Mouse (Mus musculus): ENCODE results near the gene Prpsap1.

Gene Prpsap1

DNA sequence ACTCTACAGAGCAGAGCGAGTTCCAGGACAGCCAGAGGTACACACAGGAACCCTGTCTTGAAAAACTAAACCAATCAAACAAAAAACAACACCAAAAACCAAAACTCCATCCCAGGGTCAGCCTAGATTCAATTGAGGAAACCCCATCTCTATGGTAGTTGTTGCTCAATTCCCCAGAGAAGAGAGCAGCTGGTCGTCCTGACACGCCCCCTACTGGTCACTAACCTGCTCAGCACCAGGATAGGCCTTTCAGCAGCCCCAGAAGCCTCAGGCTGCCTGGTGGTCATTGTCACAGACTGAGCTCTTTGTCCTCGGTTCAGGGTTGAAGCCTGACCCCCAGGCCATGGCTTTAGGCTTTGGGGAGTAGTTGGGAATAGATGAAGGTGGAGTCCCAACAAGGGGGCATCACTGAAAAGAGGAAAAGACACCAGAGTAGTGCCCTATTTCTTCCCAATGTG lies at the start of gene Prpsap1:
Prpsap1 (minus strand) TSS at position 408 of the 458 bp plus-strand sequence.
- no peak for DNase-seq (ENCODE audit: low read depth, low spot score)

DNA sequence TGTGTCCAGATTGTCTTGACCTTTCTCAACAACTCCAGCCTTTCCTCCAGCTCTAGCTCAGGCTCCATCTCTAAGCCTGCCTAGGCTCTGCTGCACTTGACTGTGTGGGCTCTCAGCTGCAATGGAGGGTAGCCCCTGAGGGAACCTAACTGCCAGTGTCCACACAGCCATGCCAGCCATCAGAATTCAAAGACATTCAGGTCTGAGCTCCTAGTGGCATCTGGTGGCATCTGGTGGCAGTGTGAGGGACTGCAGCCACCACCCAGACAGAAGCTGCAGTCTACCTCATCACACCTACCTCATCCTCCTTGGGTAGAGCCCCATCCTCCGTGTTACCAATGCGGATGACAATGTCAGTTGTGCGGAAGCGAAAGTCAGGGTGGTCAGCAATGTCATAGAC lies 49.1 kb upstream of the Prpsap1 start:
- DNase-seq (ENCODE audit: low read depth, low spot score) = no peak

DNA sequence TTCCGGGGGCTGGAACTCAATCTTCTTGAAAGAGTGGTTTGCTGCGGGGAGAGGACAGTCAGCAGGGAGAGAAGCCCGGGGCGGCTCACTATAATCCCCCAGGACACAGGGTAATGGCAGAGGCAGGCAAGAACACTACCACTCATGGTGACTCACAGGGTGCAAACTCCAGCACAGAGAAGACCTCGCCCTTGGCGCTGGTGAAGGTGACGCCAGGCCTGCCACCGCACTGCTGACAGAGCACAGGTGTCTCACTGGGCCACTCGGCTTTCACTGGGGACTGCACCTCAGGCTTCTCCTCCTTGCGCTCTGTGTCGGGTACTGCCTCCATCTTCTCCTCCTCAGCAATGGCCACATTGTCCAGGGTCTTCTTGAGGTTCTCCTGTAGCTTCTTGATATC lies 47.2 kb upstream of the Prpsap1 start:
- no peak for DNase-seq (ENCODE audit: low read depth, low spot score)

DNA sequence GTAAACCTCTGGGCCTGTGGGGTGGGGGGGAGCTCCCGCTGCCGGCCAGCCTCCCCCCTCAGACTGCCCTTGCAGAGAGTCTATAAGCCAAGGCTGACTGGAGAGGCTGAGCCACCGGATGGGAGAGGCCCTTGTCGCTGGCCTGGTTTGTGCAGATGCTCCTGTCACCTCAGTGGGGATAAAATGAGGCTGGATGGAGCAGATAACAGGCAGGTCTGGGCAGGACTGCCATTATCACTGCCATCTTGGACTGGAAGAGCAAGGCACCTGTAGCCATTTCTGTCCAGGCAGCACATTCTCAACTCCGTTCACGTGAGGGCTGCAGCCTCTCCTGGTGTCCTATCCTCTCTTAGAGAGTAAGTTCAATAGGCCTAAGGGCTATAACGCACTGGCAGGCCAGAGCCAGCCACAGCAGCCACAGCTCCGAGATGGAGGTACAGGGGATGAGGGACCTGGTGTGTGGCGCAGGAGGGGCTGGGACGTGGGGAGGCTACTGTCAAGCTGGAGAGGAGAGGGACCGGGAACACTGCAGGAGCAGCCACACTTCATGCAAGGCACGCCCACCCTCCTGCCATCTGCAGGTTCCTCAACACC lies 44.2 kb upstream of the Prpsap1 start:
- no peak for DNase-seq (ENCODE audit: low read depth, low spot score)

DNA sequence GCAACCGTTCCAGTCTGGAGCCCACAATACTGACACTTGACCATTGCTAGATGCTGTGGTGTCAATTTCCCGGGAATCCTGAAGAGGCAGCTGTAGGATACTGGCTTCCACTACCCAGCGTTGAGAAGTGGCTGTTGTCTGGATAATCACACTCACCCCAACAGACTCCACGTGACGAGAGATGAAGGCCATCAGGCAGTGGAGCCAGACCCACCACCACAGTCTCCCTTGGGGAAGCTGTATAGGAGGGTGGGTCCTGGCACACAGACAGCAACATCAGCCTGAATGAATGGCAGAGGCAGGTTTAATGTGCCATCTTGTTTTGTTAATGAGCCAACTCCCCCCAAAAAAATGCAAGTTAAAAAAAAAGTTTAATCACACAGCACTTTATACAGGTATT lies 43.4 kb upstream of the Prpsap1 start:
- DNase-seq (ENCODE audit: low read depth, low spot score) = no peak

DNA sequence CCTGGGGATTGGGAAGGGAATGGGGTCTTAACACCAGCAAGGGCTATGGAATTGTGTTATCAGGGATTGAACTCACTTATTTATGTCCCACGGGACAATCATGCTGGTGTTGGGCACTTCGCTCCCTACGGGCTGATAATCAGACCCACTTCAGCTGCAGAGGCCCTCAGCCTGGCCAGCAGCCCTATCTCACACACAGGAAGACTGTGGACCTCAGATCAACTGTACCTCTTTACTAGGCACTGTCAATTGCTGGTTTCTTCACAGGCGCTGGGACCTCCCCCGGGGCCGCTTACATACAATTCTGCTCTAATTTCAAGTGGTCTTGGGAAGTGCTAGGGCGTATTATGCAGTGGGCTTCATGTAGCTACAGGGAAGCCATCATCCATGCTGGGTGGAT lies 42.7 kb upstream of the Prpsap1 start:
- no peak for DNase-seq (ENCODE audit: low read depth, low spot score)

DNA sequence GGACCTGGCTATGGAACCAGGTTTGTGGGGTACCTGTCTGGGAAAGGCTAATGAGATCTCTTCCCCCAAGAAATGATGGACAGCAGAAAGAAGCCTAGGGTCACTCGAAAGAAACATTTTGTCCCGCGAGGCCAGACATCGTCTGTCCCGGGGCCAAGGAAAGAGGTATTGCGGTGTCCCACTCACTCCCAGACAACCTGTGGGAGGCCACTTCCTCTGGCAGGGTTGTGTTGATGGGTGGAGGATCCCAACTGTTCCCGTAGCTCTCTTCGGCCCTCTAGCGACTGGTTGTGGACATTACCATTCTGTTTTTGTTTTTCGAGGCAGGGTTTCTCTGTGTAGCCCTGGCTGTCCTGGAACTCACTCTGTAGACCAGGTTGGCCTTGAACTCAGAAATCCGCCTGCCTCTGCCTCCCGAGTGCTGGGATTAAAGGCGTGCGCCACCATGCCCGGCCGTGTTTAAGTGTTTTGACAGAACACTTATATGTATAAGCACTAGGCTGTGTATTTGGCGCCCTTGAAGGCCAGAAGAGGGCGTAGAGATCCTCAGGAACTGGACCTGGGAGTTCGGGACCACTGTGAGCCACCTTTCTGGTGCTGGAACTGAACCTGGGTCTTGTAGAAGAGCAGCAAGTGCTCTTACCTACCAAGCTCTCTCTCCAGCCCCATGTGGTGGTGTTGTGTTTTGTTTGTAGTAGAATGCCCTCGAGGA lies 40.3 kb upstream of the Prpsap1 start:
- DNase-seq (ENCODE audit: low read depth, low spot score) = peak; percentile 26

DNA sequence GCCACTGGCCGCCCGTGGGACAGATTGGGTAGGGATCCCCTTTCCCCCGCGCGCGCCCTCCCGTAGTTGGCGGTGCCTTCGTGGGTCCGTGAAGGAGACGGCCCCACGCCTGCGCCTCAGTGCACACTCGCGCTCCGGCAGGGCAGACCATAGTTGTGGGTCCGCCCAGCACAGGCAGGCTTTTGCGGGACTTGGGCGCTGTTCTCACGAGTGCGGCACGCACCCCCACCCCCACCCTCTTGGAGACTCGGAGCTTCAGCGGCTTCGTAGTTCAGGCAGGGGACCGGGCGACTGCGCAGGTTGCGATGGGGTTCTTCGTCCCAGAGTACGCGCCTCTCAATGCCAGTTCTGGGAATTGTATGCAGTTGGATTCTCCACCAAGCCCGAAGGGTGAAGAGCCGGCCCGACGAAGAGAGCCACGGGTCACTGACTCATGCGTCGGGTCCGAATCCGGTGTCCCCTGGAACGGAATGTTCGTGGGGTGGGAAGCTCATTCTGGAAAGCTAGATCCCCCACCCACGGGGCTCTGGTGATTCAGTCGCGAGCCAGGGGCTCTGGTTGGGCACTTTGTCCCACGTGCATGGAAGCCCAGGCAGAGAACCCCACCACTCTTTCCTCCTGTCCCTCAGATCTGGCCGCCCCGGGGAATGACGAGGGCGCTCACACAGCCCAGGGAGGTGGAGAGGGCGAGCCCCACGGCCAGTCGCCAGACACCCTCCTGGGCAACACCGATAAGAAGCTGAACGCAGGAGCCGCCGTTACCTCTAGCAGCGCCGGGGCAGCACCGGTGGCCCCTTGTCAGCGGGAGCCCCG lies 39.5 kb upstream of the Prpsap1 start:
- no peak for DNase-seq (ENCODE audit: low read depth, low spot score)

DNA sequence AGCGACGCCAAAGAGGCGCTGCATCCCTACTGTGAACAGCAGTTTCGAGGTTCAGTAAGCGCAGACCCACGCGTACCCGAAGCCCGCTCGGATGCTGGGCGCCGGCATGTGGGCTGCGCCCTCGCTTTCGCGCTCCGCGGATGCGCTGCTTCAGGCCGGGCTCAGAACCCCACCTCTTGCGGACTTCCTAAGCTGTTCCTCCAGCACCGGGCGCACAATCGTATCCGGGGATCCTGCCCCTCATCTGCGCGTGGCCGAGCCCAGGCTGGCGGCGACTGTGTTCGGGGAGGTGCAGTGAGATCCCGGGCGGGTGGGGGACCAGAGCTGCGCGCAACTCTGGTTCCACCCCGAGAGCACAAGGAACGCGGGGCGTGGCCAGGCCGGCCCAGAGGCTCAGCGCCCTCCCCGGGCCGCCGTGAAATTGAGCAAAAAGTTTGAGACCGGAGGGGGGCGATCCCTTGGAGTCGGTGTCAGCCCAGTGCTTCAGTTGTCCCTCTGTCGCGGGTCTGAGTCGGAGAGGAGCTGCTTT lies 38.9 kb upstream of the Prpsap1 start:
- no peak for DNase-seq (ENCODE audit: low read depth, low spot score)

DNA sequence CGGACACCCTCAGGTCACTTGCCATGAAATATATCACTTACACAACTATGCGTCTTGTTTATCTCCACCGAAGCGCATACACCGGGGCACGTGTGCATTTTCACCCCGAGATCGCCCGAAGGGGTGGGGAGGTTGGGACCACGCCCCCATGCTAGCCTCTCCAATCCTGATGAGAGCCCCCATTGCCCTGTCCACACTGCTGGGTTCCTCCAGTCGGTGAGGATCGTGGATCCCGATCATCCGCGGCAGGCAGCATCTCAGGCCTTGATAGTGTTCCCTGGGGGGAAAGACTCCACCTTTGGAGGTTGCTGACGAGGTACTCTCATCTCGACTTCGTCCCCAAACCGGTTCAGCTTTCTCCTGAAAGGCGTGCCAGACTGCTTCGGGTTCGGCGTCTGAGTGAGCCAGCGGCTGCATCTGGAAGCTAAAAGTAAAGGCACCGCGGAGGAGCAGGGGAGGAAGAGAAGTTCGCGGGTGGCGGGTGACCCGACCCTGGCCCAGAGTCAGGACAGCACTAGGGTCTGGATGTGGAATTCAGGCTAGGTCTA lies 38.3 kb upstream of the Prpsap1 start:
- DNase-seq (ENCODE audit: low read depth, low spot score) = no peak

DNA sequence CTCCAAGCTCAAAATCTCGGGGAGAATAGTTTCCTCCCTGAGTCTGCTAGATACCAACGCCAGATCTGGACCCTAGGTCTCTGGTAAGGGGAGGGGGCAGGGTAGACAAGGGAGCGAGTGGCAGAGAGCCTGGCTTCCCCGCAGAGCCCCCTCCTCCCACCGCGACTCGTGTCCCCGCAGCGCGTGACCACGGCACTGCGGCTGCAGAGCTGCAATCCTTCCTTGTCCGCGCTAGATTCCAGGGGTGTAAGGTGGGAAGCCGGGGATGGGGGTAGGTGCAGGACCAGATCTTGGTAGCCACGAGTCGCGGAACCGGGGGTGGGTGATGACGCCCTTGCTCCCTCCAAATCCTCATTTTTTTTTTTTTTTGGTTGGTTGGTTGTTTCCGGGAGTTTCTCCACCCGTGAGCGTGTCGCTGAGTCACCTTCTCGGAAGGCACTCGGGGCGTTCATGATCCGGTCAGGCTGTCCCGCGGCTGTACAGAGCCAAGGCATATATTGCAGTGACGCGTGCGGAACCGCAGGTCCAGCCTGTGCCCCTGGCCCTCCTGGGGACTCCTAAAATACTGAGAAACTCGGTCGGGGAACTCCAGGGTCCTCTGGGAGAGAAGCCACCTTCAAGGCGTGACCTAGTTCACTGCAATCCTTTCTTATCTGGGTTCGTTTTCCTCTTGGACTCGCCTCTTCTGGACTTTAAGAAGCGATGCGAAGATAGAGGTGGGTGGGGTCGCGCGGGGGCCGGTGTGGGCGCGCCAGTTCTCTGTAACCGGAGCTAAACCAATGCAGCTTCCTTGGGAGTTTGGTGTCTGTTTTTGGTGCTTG lies 37.6 kb upstream of the Prpsap1 start:
- no peak for DNase-seq (ENCODE audit: low read depth, low spot score)

DNA sequence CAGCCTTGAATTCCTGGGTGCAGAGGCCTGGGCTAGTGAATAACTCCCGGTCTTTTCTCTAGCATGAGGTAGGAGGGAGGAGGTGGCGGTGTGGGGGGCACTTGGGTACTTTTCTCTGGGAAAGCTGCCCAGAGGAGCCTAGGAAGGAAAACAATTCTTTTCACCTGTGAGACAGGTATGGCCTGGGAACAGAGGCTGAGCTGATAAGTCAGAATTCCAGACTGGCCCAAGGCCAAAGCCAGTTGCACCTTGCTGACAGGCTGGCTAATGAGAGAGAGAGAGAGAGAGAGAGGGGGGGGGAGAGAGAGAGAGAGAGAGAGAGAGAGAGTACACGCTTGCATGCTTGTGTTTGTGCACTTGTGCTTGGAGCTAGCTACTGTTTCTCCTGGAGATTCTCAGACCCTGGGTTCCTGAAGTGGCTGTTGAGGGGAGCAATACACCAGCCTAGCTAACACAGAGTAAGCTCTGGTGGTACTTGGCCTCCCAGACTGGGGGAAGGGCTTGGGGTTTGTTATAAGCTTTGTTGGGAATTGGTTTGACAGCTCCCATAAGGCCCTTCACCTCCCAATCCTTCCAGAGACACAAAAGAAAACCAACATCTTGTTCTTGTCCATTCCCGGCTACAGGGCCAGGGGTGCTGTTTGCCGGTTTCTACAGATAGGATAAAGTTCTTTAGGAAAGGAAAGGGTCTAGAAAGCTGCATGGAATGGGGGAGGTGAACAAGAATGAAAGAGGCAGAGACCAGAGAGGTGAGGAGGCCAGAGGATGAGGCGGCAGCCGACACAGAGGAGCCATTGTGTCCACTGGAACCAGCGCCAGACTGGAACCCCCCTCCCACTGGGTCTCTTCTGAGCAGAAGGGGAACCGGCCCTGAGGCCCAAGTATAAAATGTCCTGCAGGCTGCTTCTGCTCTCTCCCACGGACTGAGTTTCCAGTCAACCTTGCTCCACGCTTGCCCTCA lies 36.5 kb upstream of the Prpsap1 start, which contains the start of gene Sphk1:
Sphk1 (plus strand) TSS at position 739 of the 961 bp plus-strand sequence.
- DNase-seq (ENCODE audit: low read depth, low spot score) = no peak

DNA sequence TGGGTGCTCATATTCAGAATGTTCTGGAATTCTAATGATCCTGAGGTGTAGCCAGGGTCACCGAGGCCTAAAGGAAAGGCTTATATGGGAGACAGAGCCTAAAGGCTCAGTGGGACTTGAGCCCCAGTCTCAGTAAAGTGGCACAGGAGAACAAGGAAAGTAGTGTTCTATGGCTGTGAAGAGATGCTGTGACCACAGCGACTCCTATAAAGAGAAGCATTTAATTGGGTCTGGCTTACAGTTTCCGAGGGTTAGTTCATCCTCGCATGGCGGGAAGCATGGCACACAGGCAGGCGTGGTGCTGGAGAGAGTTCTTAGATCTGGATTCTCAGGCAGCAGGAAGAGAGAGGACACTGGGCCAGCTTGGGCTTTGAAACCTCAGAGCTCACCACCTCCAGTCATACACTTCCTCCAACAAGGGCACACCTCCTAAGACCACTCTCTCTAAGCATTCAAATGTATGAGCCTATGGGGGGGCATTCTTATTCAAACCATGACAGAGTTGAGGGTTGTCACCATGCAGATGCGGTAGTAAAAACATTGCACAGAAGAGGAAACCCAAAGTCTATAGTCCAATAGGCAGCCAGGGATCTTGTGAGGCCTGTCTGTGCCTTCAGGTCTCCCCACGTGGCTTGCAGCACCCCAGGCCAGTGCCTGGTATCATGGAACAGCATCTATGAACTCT lies 34.8 kb upstream of the Prpsap1 start:
- no peak for DNase-seq (ENCODE audit: low read depth, low spot score)

DNA sequence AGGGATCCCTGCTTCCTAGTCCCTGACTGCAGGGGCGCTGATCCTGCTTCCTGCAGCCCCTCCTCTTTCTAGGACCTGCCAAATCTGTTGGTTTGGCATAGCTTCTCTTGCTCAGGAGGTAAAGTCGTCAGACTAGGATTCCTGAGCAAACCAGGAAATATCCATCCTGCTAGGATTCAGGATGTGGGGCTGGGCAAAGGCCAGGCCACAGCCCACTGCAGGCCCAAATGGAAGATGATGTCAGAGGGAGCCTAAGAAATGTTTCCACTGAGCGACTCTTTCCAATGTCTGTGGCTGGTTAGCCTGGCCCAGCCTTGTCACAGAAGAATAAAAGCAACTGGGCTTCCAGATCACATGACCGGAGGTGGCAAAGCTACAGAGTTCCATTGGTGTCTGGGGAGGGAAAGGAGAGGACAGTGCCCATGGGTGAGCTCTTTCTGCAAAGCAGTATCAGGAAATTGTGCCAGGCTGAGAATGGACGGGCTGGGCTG lies 29.7 kb upstream of the Prpsap1 start:
- no peak for DNase-seq (ENCODE audit: low read depth, low spot score)

DNA sequence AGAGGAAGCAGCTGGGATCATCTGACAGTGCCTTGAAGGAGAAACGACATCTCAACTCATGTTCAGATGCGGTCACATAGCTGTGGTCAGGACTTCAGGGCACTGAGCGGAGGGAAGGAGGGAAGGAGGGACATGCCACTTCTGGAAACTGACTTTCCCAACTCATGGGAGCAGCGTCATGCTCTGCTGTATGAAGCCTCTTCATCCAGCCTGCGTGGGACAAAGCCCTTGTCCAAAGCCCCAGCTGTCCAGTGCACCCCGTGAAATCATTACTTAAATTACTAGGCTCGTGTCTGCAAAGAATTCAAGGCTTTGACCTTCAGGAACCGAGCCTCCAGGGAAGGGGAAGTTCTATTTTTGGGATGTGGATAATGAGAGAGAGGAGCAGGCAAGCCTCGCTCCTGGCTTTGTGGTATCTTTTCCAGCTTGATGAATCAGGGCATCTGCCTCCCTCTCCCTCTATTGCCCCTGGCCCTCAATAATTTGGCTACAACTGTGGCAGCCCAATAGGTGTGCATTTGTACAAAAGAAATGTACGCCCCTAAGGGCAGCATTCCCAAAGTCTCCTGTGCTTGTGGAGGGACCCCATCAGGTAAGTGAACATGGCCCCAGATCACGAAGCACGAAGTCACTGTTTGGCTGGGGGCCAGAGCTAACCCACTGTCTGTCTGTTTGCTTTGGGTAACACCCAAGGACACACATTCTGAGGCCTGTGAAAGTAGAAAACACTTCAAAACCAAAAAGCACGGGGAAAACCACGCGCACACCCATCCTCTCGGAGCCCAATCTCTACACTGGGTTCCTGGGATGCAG lies 29.1 kb upstream of the Prpsap1 start:
- DNase-seq (ENCODE audit: low read depth, low spot score) = no peak

DNA sequence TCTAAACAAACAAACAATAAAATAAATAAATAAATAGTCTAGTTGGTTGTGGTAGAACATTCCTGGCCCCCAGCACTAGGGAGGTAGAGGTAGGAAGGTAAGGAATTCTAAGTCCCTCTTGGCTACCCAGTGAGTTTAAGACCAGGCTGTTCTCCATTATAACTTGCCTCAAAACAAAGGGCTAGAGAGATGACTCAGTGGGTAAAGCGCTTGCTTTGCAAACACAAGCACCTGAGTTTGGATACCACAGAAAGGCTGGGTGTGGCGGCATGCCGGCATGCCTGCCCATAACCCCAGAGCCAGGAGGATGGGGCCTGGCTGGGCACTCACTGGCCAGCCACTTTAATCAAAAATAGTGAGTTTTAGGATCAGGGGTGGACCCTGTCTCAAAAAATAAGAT lies 28.0 kb upstream of the Prpsap1 start:
- no peak for DNase-seq (ENCODE audit: low read depth, low spot score)

DNA sequence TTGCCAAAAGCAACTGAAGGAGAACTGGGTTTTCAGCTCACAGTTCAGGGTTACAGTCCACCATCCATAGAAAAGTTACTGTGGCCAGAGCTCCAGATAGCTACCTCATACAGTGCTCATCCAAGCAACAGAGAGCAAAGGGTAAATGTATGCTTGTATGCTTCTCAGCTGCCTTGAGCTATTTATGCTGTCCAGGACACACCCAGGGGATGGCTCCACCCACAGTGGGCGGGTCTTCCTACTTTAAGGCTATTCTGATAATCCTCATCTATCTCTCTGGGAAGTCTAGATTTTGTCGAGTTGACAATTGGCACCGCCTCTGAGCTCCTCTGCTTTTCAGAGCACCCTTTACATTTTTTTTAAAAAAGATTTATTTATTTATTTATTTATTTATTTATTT lies 27.1 kb upstream of the Prpsap1 start:
- no peak for DNase-seq (ENCODE audit: low read depth, low spot score)

DNA sequence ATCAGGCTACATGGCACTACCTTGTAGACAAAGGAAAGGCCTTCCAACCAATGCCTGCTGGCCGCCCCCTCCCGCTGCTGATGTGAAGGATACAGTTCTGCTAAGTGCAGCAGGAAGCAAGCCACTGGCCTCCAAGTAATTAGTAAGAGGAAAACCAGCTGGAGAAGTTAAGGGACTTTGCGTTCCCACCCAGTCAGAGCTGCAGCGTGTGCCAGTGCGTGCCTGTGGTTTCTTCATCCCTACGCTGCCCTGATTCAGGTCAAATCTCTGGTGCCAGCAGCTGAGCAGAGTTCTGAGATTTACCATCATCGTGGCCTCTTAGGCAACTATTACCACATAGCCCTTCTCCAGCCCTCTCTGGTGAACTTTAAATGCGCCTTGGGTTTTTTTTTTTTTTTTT lies 24.5 kb upstream of the Prpsap1 start:
- no peak for DNase-seq (ENCODE audit: low read depth, low spot score)

Data from brain, embryonic 18.5 days (tissue).